Mouse (Mus musculus) liver, embryonic 12.5 days (tissue): ENCODE data around the gene Moap1. TPM values are rescaled to one million over a fixed set of nuclear protein-coding genes. Genes with fewer than 3 reads are reported as not detected.

ENCODE experiments used
- ATAC-seq: fragments of 200-750 bp; cut with Nextera tagmentation; 2 replicates; pipeline ENCODE4 v1.8.0; 2017; ENCODE audit warnings: moderate number of reproducible peaks, mild to moderate bottlenecking, moderate library complexity
- H3K27ac ChIP-seq: fragments of 300-500 bp; sonication (generic); 2 replicates; pipeline ENCODE4 v1.5.1; 2016; ENCODE audit warnings: mild to moderate bottlenecking
- H3K27me3 ChIP-seq: fragments of 300-500 bp; sonication (generic); replicated peaks from 2 replicates; pipeline ENCODE4 v1.6.1; 2016; ENCODE audit warnings: mild to moderate bottlenecking, moderate library complexity
- H3K36me3 ChIP-seq: fragments of 300-500 bp; sonication (generic); 2 replicates; pipeline ENCODE4 v1.6.1; 2016; ENCODE audit warnings: mild to moderate bottlenecking, moderate library complexity
- H3K4me1 ChIP-seq: fragments of 300-500 bp; sonication (generic); 2 replicates; pipeline ENCODE4 v1.6.1; 2016
- H3K4me2 ChIP-seq: fragments of 300-500 bp; sonication (generic); 2 replicates; pipeline ENCODE4 v1.6.1; 2016; ENCODE audit warnings: mild to moderate bottlenecking, moderate library complexity
- H3K4me3 ChIP-seq: fragments of 300-500 bp; sonication (generic); 2 replicates; pipeline ENCODE4 v1.5.1; 2016; ENCODE audit warnings: mild to moderate bottlenecking, moderate library complexity
- H3K9ac ChIP-seq: fragments of 300-500 bp; sonication (generic); 2 replicates; pipeline ENCODE4 v1.6.1; 2016; ENCODE audit warnings: mild to moderate bottlenecking, moderate library complexity
- H3K9me3 ChIP-seq: fragments of 300-500 bp; sonication (generic); replicated peaks from 2 replicates; pipeline ENCODE4 v1.6.1; 2016; ENCODE audit warnings: mild to moderate bottlenecking, moderate library complexity
- WGBS: fragments of 180-500 bp; shearing (Covaris S2); methylation state at CpG from one replicate; pipeline ENCODE4 v1.1.7; 2016; ENCODE audit not compliant: insufficient replicate concordance; 5-methylcytosine and 5-hydroxymethylcytosine counted together
- polyA plus RNA-seq: library from polyadenylated mRNA; unstranded; fragments of >200 nt; fragmentation: Nextera tagmentation; extraction: Ambion mirVana; gene quantifications from 2 replicates; pipeline ENCODE4 v1.2.1, GENCODE M21; 2016

Gene Moap1
- 9.2 and 11.7 TPM in 2 replicates for polyA plus RNA-seq

- Histone ChIP-seq H3K36me3 (peaks cover 43% of the 10 kb centered on the region), H3K27ac (peak within 1 kb of the TSS; percentile 97), H3K27me3 (no peaks in the 10 kb centered on the region), H3K9me3 (no peaks in the 10 kb centered on the region), H3K4me3 (peak within 1 kb of the TSS; percentile 92), H3K4me1 (peaks cover 38% of the 10 kb centered on the region), H3K9ac (peak within 1 kb of the TSS; percentile 95), H3K4me2 (peak within 1 kb of the TSS; percentile 86)
- 1% methylated on average over 63 of the region's 63 CpGs for WGBS
- peak; percentile 98 for ATAC-seq
These were observed at the start of gene Moap1, which contains the start of gene Tmem251 for GRCm38 (mm10) chr12:102743589-102744574. Gene Moap1 (minus strand): TSS chr12:102743661. Gene Tmem251 (plus strand): TSS chr12:102743762.

- 72% methylated on average over 7 of the region's 7 CpGs for WGBS
These were observed 44.5 kb upstream of the Moap1 start for GRCm38 (mm10) chr12:102787927-102788326.

DNA sequence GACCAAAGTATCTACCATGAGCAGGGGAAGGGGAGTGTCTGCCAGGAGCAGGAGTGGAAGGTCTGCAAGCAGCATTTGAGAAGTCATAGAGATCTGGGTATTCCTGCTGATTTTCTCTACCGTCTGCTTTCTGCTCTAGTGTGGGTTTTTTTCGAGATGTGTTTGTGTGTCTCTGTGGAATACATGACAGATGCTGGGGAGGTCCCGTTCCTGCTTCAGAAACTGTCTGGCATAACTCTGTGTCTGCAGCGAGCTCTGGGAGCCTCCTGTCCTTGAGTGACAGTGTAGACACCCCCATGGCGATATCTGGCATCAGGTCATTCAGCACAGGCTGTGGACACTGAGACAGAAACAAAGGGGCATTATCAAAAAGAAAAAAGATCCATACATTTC, 42.1 kb upstream of the Moap1 start:
- no peak for ATAC-seq
- no peak overlapping the region for H3K4me2 ChIP-seq
- no peaks in the 10 kb centered on the region for H3K4me1 ChIP-seq
- H3K9me3 ChIP-seq = no peaks in the 10 kb centered on the region
- WGBS = 82% methylated on average over 5 of the region's 5 CpGs
- H3K36me3 ChIP-seq = peaks cover 76% of the 10 kb centered on the region
- H3K9ac ChIP-seq = no peak overlapping the region
- H3K4me3 ChIP-seq = no peak overlapping the region
- H3K27me3 ChIP-seq = no peaks in the 10 kb centered on the region
- no peak overlapping the region for H3K27ac ChIP-seq

More at GRCm38 (mm10) chr12:102787927-102788326, 44.5 kb upstream of the Moap1 start:
- no peak overlapping the region for H3K4me3 ChIP-seq
- no peaks in the 10 kb centered on the region for H3K27me3 ChIP-seq
- H3K27ac ChIP-seq = peak overlapping the region; percentile 47
- no peaks in the 10 kb centered on the region for H3K4me1 ChIP-seq
- H3K4me2 ChIP-seq = no peak overlapping the region
- no peak overlapping the region for H3K9ac ChIP-seq
- H3K9me3 ChIP-seq = no peaks in the 10 kb centered on the region
- H3K36me3 ChIP-seq = peaks cover 88% of the 10 kb centered on the region
- ATAC-seq = peak; percentile 75

- no peak overlapping the region for H3K4me3 ChIP-seq
- no peak overlapping the region for H3K9ac ChIP-seq
- 84% methylated on average over 19 of the region's 19 CpGs for WGBS
- no peaks in the 10 kb centered on the region for H3K4me1 ChIP-seq
- no peaks in the 10 kb centered on the region for H3K9me3 ChIP-seq
- H3K27ac ChIP-seq = no peak overlapping the region
- no peak for ATAC-seq
- peaks cover 72% of the 10 kb centered on the region for H3K36me3 ChIP-seq
- no peak overlapping the region for H3K4me2 ChIP-seq
- no peaks in the 10 kb centered on the region for H3K27me3 ChIP-seq
These were observed 41.6 kb upstream of the Moap1 start for GRCm38 (mm10) chr12:102784899-102785592.

GRCm38 (mm10) chr12:102782841-102783240, 39.4 kb upstream of the Moap1 start:
- 80% methylated on average over 5 of the region's 5 CpGs for WGBS

DNA sequence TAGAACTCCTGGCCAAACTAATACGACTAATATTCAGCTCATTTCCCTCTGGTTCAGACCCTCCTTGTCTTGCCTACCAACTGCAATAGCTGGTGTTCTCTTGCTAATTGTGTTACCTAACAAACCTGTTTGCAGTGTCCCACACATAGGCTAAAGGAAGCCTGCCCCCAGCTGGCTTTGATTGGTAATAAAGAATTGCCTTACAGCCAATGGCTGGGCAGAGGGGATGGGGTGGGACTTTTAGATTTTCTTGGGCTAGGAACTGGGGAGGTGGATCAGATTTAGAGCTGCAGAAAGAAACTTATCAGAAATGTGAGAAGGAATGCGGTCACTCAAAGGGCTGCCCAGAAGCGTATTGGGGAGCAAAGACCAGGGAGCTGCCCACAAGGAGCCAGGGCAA, 36.0 kb upstream of the Moap1 start:
- ATAC-seq = 0 out of 2 replicates have a peak, but pooled peaks have one; percentile 59

More at GRCm38 (mm10) chr12:102782841-102783240, 39.4 kb upstream of the Moap1 start:
- Histone ChIP-seq H3K27ac (no peak overlapping the region), H3K4me2 (no peak overlapping the region), H3K4me3 (no peak overlapping the region), H3K36me3 (peaks cover 64% of the 10 kb centered on the region), H3K27me3 (no peaks in the 10 kb centered on the region), H3K9ac (no peak overlapping the region), H3K9me3 (no peaks in the 10 kb centered on the region), H3K4me1 (no peaks in the 10 kb centered on the region)
- no peak for ATAC-seq

DNA sequence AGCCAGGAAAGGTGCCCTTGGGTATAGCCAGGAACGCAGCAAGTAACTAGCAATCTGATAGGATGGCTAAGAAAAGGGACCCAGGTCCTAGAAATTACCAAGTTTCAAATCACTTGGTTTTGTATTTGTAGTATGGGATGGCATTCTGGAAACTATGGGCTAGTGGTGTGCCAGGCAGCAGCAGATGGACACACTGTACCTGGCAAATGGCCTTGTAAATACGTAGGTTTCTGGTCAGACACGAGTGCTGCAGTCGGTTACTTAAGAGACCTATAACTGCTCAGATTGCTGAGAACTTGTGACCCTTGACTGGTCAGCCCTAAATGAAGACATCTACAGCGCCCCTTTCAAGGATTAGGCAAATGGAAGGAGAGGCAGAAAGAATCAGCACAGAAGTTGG, 34.7 kb upstream of the Moap1 start:
- H3K36me3 ChIP-seq = peaks cover 67% of the 10 kb centered on the region
- no peaks in the 10 kb centered on the region for H3K9me3 ChIP-seq
- H3K4me3 ChIP-seq = no peak overlapping the region
- no peak for ATAC-seq
- H3K4me1 ChIP-seq = no peaks in the 10 kb centered on the region
- no peak overlapping the region for H3K4me2 ChIP-seq
- no peak overlapping the region for H3K27ac ChIP-seq
- H3K9ac ChIP-seq = no peak overlapping the region
- WGBS = 84% methylated on average over 5 of the region's 5 CpGs
- H3K27me3 ChIP-seq = no peaks in the 10 kb centered on the region

More for the DNA sequence above, 36.0 kb upstream of the Moap1 start:
- WGBS = 50% methylated on average over 3 of the region's 3 CpGs
- Histone ChIP-seq H3K4me3 (no peak overlapping the region), H3K4me2 (no peak overlapping the region), H3K27ac (no peak overlapping the region), H3K36me3 (peaks cover 68% of the 10 kb centered on the region), H3K9ac (no peak overlapping the region), H3K27me3 (no peaks in the 10 kb centered on the region), H3K4me1 (no peaks in the 10 kb centered on the region), H3K9me3 (no peaks in the 10 kb centered on the region)

DNA sequence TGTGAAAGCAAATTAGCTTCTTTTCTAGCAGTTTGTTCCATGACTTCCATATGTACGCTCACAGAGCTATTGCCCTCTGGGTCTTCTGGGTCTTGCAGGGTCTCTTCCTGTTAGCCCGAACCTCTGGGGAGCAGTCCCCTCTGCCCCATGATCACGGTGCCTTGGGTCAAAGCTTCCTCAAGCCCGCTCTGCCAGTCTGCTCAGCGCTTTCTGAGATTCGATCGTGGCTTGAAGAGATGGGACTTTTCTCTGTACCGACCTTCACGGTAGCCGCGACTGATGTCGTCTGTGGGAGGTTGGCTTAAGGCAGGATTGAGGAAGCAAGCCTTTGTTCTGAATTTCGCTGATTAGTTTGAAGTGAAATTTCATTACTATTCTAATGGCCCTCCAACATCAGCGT, 32.6 kb upstream of the Moap1 start:
- ATAC-seq = no peak
- Histone ChIP-seq H3K36me3 (peaks cover 77% of the 10 kb centered on the region), H3K27me3 (no peaks in the 10 kb centered on the region), H3K9ac (no peak overlapping the region), H3K27ac (no peak overlapping the region), H3K4me3 (no peak overlapping the region), H3K4me2 (no peak overlapping the region), H3K9me3 (peaks cover 4% of the 10 kb centered on the region; the same call in 1 of the 2 replicates), H3K4me1 (no peaks in the 10 kb centered on the region)
- WGBS = 90% methylated on average over 14 of the region's 14 CpGs

GRCm38 (mm10) chr12:102772676-102773075, 29.2 kb upstream of the Moap1 start:
- Histone ChIP-seq H3K27me3 (no peaks in the 10 kb centered on the region), H3K4me3 (no peak overlapping the region), H3K9me3 (peaks cover 4% of the 10 kb centered on the region; the same call in 1 of the 2 replicates), H3K4me2 (no peak overlapping the region), H3K9ac (no peak overlapping the region), H3K36me3 (peaks cover 97% of the 10 kb centered on the region), H3K27ac (no peak overlapping the region), H3K4me1 (no peaks in the 10 kb centered on the region)
- 85% methylated on average over 5 of the region's 5 CpGs for WGBS
- no peak for ATAC-seq

DNA sequence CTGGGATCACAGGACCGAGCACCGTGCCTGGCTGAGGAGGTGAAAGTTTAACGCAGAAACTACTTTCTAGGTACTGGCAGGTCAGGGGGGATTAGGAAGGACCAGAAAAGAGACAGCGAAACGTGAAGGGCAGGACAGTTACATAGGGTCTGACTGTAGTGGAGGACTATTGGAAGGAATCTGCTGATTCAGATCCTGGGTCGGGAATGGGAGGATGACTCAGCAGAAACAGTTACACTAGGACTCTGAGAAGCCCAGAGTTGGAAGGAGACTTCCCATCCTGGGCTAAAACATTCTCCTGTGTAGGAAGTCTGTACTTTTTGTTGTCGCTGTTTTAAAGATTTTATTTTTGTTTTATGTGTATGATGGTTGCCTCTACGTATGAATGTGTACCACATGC, 28.1 kb upstream of the Moap1 start:
- peaks cover 97% of the 10 kb centered on the region for H3K36me3 ChIP-seq
- ATAC-seq = no peak

GRCm38 (mm10) chr12:102769000-102769399, 25.5 kb upstream of the Moap1 start:
- 0 out of 2 replicates have a peak, but pooled peaks cover under 1% of the 10 kb centered on the region for H3K4me1 ChIP-seq
- H3K36me3 ChIP-seq = peaks cover 95% of the 10 kb centered on the region
- no peak overlapping the region for H3K4me2 ChIP-seq
- H3K9ac ChIP-seq = no peak overlapping the region
- peaks cover 4% of the 10 kb centered on the region; the same call in 1 of the 2 replicates for H3K9me3 ChIP-seq
- ATAC-seq = no peak
- H3K4me3 ChIP-seq = no peak overlapping the region
- 85% methylated on average over 4 of the region's 4 CpGs for WGBS
- no peak overlapping the region for H3K27ac ChIP-seq
- H3K27me3 ChIP-seq = no peaks in the 10 kb centered on the region

More for the DNA sequence above, 28.1 kb upstream of the Moap1 start:
- H3K4me3 ChIP-seq = no peak overlapping the region
- no peak overlapping the region for H3K9ac ChIP-seq
- H3K27me3 ChIP-seq = no peaks in the 10 kb centered on the region
- peaks cover 4% of the 10 kb centered on the region; the same call in 1 of the 2 replicates for H3K9me3 ChIP-seq
- H3K27ac ChIP-seq = no peak overlapping the region
- H3K4me2 ChIP-seq = no peak overlapping the region
- 89% methylated on average over 8 of the region's 8 CpGs for WGBS
- H3K4me1 ChIP-seq = no peaks in the 10 kb centered on the region

DNA sequence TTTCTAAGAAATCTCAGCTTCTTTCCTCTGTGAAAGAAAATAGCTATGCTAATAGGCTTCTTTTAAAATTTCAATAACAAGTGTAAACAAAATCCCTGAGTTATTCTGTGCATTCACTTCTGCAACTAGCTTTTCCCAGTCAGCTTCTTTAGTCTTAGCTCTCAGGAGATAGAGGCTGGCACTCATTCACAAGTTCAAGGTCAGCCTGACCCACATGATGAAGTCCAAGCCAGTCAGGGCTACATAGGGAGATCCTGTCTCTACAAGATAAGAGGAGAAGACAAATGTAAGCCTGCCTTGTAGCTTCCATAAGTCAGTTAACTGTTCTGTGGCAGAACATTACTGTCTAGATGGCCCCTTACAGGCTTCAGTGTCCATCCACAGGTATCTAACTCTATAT, 20.2 kb upstream of the Moap1 start:
- Histone ChIP-seq H3K4me3 (no peak overlapping the region), H3K9me3 (no peaks in the 10 kb centered on the region), H3K36me3 (peaks cover 74% of the 10 kb centered on the region)

More for the DNA sequence above, 20.2 kb upstream of the Moap1 start:
- ATAC-seq = no peak
- Histone ChIP-seq H3K4me2 (no peak overlapping the region), H3K27me3 (no peaks in the 10 kb centered on the region), H3K4me1 (peaks cover 21% of the 10 kb centered on the region), H3K27ac (no peak overlapping the region), H3K9ac (no peak overlapping the region)
